7 mouse cellular contexts compared by ENCODE assay signal in genomic region chr14:45364211-45365195, GRCm38 (mm10). TPM values are rescaled to one million over a fixed set of nuclear protein-coding genes. Genes with fewer than 3 reads are reported as not detected.
A peak's percentile ranks its signal among the peaks of the same experiment; 100 is the strongest.
DNase-seq lines count a peak whose midpoint lies in the region; ATAC-seq and TF ChIP-seq lines count a peak whose summit lies in the region.

No protein-coding gene starts in this region.

- DNase-seq in left cerebral cortex, postnatal 4 days, result peak; percentile 85
- DNase-seq in left cerebral cortex, adult 8-10 months (ENCODE audit: low spot score in 2 of 2), result no peak
- DNase-seq in cerebellum, adult 2 months, result peak; percentile 68 to 84
- peak; percentile 50 for DNase-seq in gastrocnemius, postnatal 10 days
- DNase-seq in thymus, postnatal 25 days, result no peak
- DNase-seq in spleen, postnatal 10 days (ENCODE audit: low spot score in 2 of 2), result no peak

- no peaks in the 10 kb centered on the region for H3K9me3 ChIP-seq in midbrain, embryonic 13.5 days

- WGBS in cerebellum, adult 2 months, result 9% methylated on average over 16 of the region's 16 CpGs
- 73% methylated on average over 16 of the region's 16 CpGs for WGBS in midbrain, embryonic 13.5 days

- H3K27me3 ChIP-seq in cerebellum, adult 2 months (ENCODE audit: control insufficient read depth, insufficient read depth, low read length), result no peaks in the 10 kb centered on the region
- no peaks in the 10 kb centered on the region for H3K27me3 ChIP-seq in midbrain, embryonic 13.5 days

- no peak for TF ChIP-seq POLR2A in cerebellum, adult 2 months (IDR thresholded peaks at IDR 0.05; ENCODE audit: borderline replicate concordance, insufficient read depth, low read length)

- H3K4me3 ChIP-seq in cerebellum, adult 2 months (replicated peaks; ENCODE audit: insufficient read depth, low read depth, low read length), result peak overlapping the region; percentile 4
- H3K4me3 ChIP-seq in midbrain, embryonic 13.5 days (replicated peaks), result no peak overlapping the region

- ATAC-seq in midbrain, embryonic 13.5 days, result peak; percentile 72

- H3K36me3 ChIP-seq in midbrain, embryonic 13.5 days, result peaks cover 15% of the 10 kb centered on the region

- no peak for TF ChIP-seq CTCF in cerebellum, adult 2 months (IDR thresholded peaks at IDR 0.05; ENCODE audit: borderline replicate concordance, insufficient read depth, low read depth, low read length)

- H3K9ac ChIP-seq in midbrain, embryonic 13.5 days (replicated peaks), result no peak overlapping the region

- no peak overlapping the region for H3K4me2 ChIP-seq in midbrain, embryonic 13.5 days (replicated peaks)

- no peaks in the 10 kb centered on the region; the same call in 1 of the 2 replicates for H3K4me1 ChIP-seq in cerebellum, adult 2 months (ENCODE audit: control insufficient read depth, insufficient read depth, low read length)
- 0 out of 2 replicates have a peak, but pooled peaks cover 8% of the 10 kb centered on the region for H3K4me1 ChIP-seq in midbrain, embryonic 13.5 days (replicated peaks)

- intact Hi-C loops in left cerebral cortex, postnatal 4 days (cut with DNase I), result no loop called here

- H3K27ac ChIP-seq in cerebellum, adult 2 months (ENCODE audit: insufficient read depth, low read length), result peak overlapping the region; percentile 4; the same call in 1 of the 2 replicates
- H3K27ac ChIP-seq in midbrain, embryonic 13.5 days, result peak overlapping the region; percentile 3; the same call in 1 of the 2 replicates

RNA-seq across cellular contexts. Expression of gene Styx, which starts 13.6 kb away (rescaled TPM):
- 10 to 100 TPM; 25.1 to 38.8 TPM for total RNA-seq in left cerebral cortex, postnatal 4 days (2021)
- 10 to 100 TPM; 13.7 to 20.5 (median 18.9) TPM for total RNA-seq in left cerebral cortex, adult 8-10 months (2022)
- polyA plus RNA-seq in cerebellum, adult 2 months (2012; rRNA removed), result 14.7 and 17.2 TPM in 2 replicates
- total RNA-seq in gastrocnemius, postnatal 10 days (2021), result 10 to 100 TPM; 60.3 to 61.5 TPM
- 52.6 and 54.7 TPM in 2 replicates for polyA plus RNA-seq in midbrain, embryonic 13.5 days (2015; fragmentation: Nextera tagmentation; extraction: Ambion mirVana)

RNA-seq across cellular contexts. Expression of gene Psmc6, which starts 34.9 kb away (rescaled TPM):
- total RNA-seq in left cerebral cortex, postnatal 4 days (2021), result 100 to 1,000 TPM; 118 to 132 TPM
- 100 to 1,000 TPM in 2 of 4 experiments, 10 to 100 TPM in 2; 94.9 to 116 (median 98.8) TPM for total RNA-seq in left cerebral cortex, adult 8-10 months (2022)
- polyA plus RNA-seq in cerebellum, adult 2 months (2012; rRNA removed), result 115 and 116 TPM in 2 replicates
- 100 to 1,000 TPM; 119 to 125 TPM for total RNA-seq in gastrocnemius, postnatal 10 days (2021)
- 184 and 202 TPM in 2 replicates for polyA plus RNA-seq in midbrain, embryonic 13.5 days (2015; fragmentation: Nextera tagmentation; extraction: Ambion mirVana)

RNA-seq across cellular contexts. Expression of gene Gnpnat1, which starts 40.2 kb away (rescaled TPM):
- total RNA-seq in left cerebral cortex, postnatal 4 days (2021), result 10 to 100 TPM; 14.8 to 17.6 TPM
- total RNA-seq in left cerebral cortex, adult 8-10 months (2022), result 10 to 100 TPM; 16.5 to 19.2 (median 18.6) TPM
- 14.1 and 14.4 TPM in 2 replicates for polyA plus RNA-seq in cerebellum, adult 2 months (2012; rRNA removed)
- 10 to 100 TPM; 11.5 to 14.8 TPM for total RNA-seq in gastrocnemius, postnatal 10 days (2021)
- 29.2 and 30.6 TPM in 2 replicates for polyA plus RNA-seq in midbrain, embryonic 13.5 days (2015; fragmentation: Nextera tagmentation; extraction: Ambion mirVana)

RNA-seq across cellular contexts. Expression of gene Ero1l, which starts 45.9 kb away (rescaled TPM):
- 10 to 100 TPM; 22.0 to 22.5 TPM for total RNA-seq in left cerebral cortex, postnatal 4 days (2021)
- 10 to 100 TPM; 36.7 to 51.6 (median 40.7) TPM for total RNA-seq in left cerebral cortex, adult 8-10 months (2022)
- 24.9 and 25.8 TPM in 2 replicates for polyA plus RNA-seq in cerebellum, adult 2 months (2012; rRNA removed)
- 10 to 100 TPM in 1 of 2 experiments, 1 to 10 TPM in 1; 9.2 to 13.9 TPM for total RNA-seq in gastrocnemius, postnatal 10 days (2021)
- 29.4 and 33.7 TPM in 2 replicates for polyA plus RNA-seq in midbrain, embryonic 13.5 days (2015; fragmentation: Nextera tagmentation; extraction: Ambion mirVana)

Comparison
In these comparisons a context has a peak if more than half of its experiments do, and no peak if none do; other contexts are left out.
1. DNase-seq: peak in left cerebral cortex, postnatal 4 days (single experiment), cerebellum, adult 2 months (2 of 2) and gastrocnemius, postnatal 10 days (single experiment); none in left cerebral cortex, adult 8-10 months (0 of 2), thymus, postnatal 25 days (single experiment) and spleen, postnatal 10 days (0 of 2).